Mouse (Mus musculus): ENCODE data around the gene Dbp.
A peak's percentile ranks its signal among the peaks of the same experiment; 100 is the strongest.

Dbp gene

GRCm38 (mm10) chr7:45711316-45712021 lies 6.6 kb downstream of the Dbp start:
- ATAC-seq (ENCODE audit: low TSS enrichment), result no peak

- no peak for ATAC-seq (ENCODE audit: low TSS enrichment)
Observed at GRCm38 (mm10) chr7:45712022-45712757, 7.3 kb downstream of the Dbp start.

- no peak for ATAC-seq (ENCODE audit: low TSS enrichment)
Observed at GRCm38 (mm10) chr7:45713396-45713795, 8.5 kb downstream of the Dbp start.

GRCm38 (mm10) chr7:45713881-45714520 lies 9.1 kb downstream of the Dbp start:
- no peak for ATAC-seq (ENCODE audit: low TSS enrichment)

GRCm38 (mm10) chr7:45714630-45715089 lies 9.8 kb downstream of the Dbp start:
- no peak for ATAC-seq (ENCODE audit: low TSS enrichment)

GRCm38 (mm10) chr7:45715090-45715708 lies 10.3 kb downstream of the Dbp start, which contains the start of gene Rpl18:
Gene Rpl18, plus strand, starts transcription at chr7:45715457.
- ATAC-seq (ENCODE audit: low TSS enrichment), result peak; percentile 73

GRCm38 (mm10) chr7:45715741-45716459 lies 11.0 kb downstream of the Dbp start:
- no peak for ATAC-seq (ENCODE audit: low TSS enrichment)

GRCm38 (mm10) chr7:45716460-45716857 lies 11.6 kb downstream of the Dbp start:
- no peak for ATAC-seq (ENCODE audit: low TSS enrichment)

GRCm38 (mm10) chr7:45716952-45717917 lies 12.3 kb downstream of the Dbp start:
- ATAC-seq (ENCODE audit: low TSS enrichment), result no peak

- ATAC-seq (ENCODE audit: low TSS enrichment), result peak; percentile 65
Observed at GRCm38 (mm10) chr7:45717918-45718297, 13.0 kb downstream of the Dbp start, which contains the start of gene Sphk2. Gene Sphk2, minus strand, starts transcription at chr7:45718002.

- ATAC-seq (ENCODE audit: low TSS enrichment), result no peak
Observed at GRCm38 (mm10) chr7:45718331-45718730, 13.4 kb downstream of the Dbp start.

GRCm38 (mm10) chr7:45719180-45719579 lies 14.3 kb downstream of the Dbp start:
- no peak for ATAC-seq (ENCODE audit: low TSS enrichment)

- ATAC-seq (ENCODE audit: low TSS enrichment), result no peak
Observed at GRCm38 (mm10) chr7:45719738-45720412, 15.0 kb downstream of the Dbp start.

GRCm38 (mm10) chr7:45720413-45721233 lies 15.7 kb downstream of the Dbp start, which contains the start of gene Fam83e:
Gene Fam83e, plus strand, starts transcription at chr7:45721212.
- no peak for ATAC-seq (ENCODE audit: low TSS enrichment)

- no peak for ATAC-seq (ENCODE audit: low TSS enrichment)
Observed at GRCm38 (mm10) chr7:45721234-45721571, 16.3 kb downstream of the Dbp start.

GRCm38 (mm10) chr7:45721642-45722347 lies 16.9 kb downstream of the Dbp start:
- no peak for ATAC-seq (ENCODE audit: low TSS enrichment)

GRCm38 (mm10) chr7:45722348-45722713 lies 17.4 kb downstream of the Dbp start:
- ATAC-seq (ENCODE audit: low TSS enrichment), result no peak

GRCm38 (mm10) chr7:45723301-45723700 lies 18.4 kb downstream of the Dbp start:
- ATAC-seq (ENCODE audit: low TSS enrichment), result no peak
